8 mouse cellular contexts compared by ENCODE assay signal in the genomic region with DNA sequence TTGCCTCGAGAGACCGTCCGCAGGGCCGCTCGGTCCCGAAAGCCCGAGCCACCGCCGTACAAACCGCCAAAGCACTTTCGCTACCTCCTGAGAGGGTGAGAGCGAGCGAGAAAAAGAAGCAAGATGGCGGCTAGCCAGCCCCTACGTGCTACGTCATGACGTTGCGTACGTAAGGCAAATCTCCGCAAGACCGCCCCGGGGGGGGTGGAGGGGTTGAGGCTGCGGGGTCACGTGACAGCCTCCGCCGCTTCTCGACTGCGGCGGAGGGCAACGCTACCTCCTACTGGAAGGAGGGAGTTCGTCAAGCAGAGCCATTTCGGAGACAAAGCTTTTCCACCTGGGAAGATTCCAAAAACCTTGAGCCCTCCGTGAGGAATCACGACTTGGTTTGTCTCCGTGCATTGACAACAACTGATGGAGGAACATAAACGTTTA. TPM values are rescaled to one million over a fixed set of nuclear protein-coding genes. Genes with fewer than 3 reads are reported as not detected.
A peak's percentile ranks its signal among the peaks of the same experiment; 100 is the strongest.
DNase-seq lines count a peak whose midpoint lies in the region; ATAC-seq and TF ChIP-seq lines count a peak whose summit lies in the region.

A gene (minus strand): TSS at position 156 of the 435 bp plus-strand sequence.

- peak; percentile 97 for ATAC-seq in forebrain, embryonic 12.5 days (ENCODE audit: low FRiP score)
- ATAC-seq in heart, postnatal 0 days (ENCODE audit: insufficient read depth, low read depth), result peak; percentile 96
- peak; percentile 96 for ATAC-seq in liver, embryonic 16.5 days (ENCODE audit: low read depth)
- peak; percentile 98 for ATAC-seq in neural tube, embryonic 13.5 days (ENCODE audit: low read depth)

- H3K4me2 ChIP-seq in forebrain, embryonic 12.5 days, result peak within 1 kb of the TSS; percentile 79
- H3K4me2 ChIP-seq in heart, postnatal 0 days (ENCODE audit: low read depth, low read length), result peak within 1 kb of the TSS; percentile 84
- peak within 1 kb of the TSS; percentile 85 for H3K4me2 ChIP-seq in liver, embryonic 16.5 days (ENCODE audit: low read depth, low read length)
- H3K4me2 ChIP-seq in neural tube, embryonic 13.5 days, result peak within 1 kb of the TSS; percentile 95

- no peak for TF ChIP-seq CTCF in E14TG2a.4 (conservative IDR thresholded peaks at IDR 0.05; ENCODE audit: low read length)
- peak; percentile 61 for TF ChIP-seq CTCF in heart, postnatal 0 days (IDR thresholded peaks at IDR 0.05; ENCODE audit: low read depth)
- no peak for TF ChIP-seq CTCF in testis, adult 2 months (IDR thresholded peaks at IDR 0.05; ENCODE audit: control insufficient read depth, insufficient read depth, insufficient replicate concordance, low read depth, low read length)

- H3K36me3 ChIP-seq in E14TG2a.4 (ENCODE audit: insufficient read depth, low read length), result peaks cover 21% of the 10 kb centered on the region; the same call in 1 of the 2 replicates
- no peaks in the 10 kb centered on the region for H3K36me3 ChIP-seq in forebrain, embryonic 12.5 days (replicated peaks)
- H3K36me3 ChIP-seq in heart, postnatal 0 days (replicated peaks; ENCODE audit: control insufficient read depth, insufficient read depth, low read length), result no peaks in the 10 kb centered on the region
- no peaks in the 10 kb centered on the region for H3K36me3 ChIP-seq in liver, embryonic 16.5 days (ENCODE audit: control insufficient read depth, insufficient read depth)
- no peaks in the 10 kb centered on the region for H3K36me3 ChIP-seq in neural tube, embryonic 13.5 days
- no peaks in the 10 kb centered on the region for H3K36me3 ChIP-seq in testis, adult 2 months (ENCODE audit: control insufficient read depth, insufficient read depth, low read length)

- peak; percentile 96 for DNase-seq in c-Kit-positive CD71-positive TER-119-positive erythroid progenitor cells, embryonic 14.5 days (ENCODE audit: low spot score)
- peak; percentile 99 for DNase-seq in heart, postnatal 0 days (ENCODE audit: low spot score)
- DNase-seq in kidney, postnatal 4 days, result peak; percentile 100

- H3K4me3 ChIP-seq in E14TG2a.4 (replicated peaks; ENCODE audit: low read length), result peak within 1 kb of the TSS; percentile 98
- H3K4me3 ChIP-seq in forebrain, embryonic 12.5 days (replicated peaks), result peak within 1 kb of the TSS; percentile 98
- peak within 1 kb of the TSS; percentile 93 for H3K4me3 ChIP-seq in heart, postnatal 0 days (ENCODE audit: low read depth, low read length)
- peak within 1 kb of the TSS; percentile 96 for H3K4me3 ChIP-seq in liver, embryonic 16.5 days (ENCODE audit: low read depth, low read length)
- peak within 1 kb of the TSS; percentile 86 for H3K4me3 ChIP-seq in neural tube, embryonic 13.5 days
- peak within 1 kb of the TSS; percentile 93 for H3K4me3 ChIP-seq in testis, adult 2 months (ENCODE audit: control insufficient read depth, low read depth, low read length)

- H3K9ac ChIP-seq in forebrain, embryonic 12.5 days, result peak within 1 kb of the TSS; percentile 99
- peak within 1 kb of the TSS; percentile 95 for H3K9ac ChIP-seq in heart, postnatal 0 days (replicated peaks; ENCODE audit: low read depth, low read length)
- H3K9ac ChIP-seq in liver, embryonic 16.5 days (ENCODE audit: low read depth, low read length), result peak within 1 kb of the TSS; percentile 97
- peak within 1 kb of the TSS; percentile 98 for H3K9ac ChIP-seq in neural tube, embryonic 13.5 days

- TF ChIP-seq POLR2A in testis, adult 2 months (IDR thresholded peaks at IDR 0.05; ENCODE audit: control insufficient read depth, low read depth, low read length), result peak; percentile 99

- TF ChIP-seq EP300 in heart, postnatal 0 days (IDR thresholded peaks at IDR 0.05; ENCODE audit: low read depth), result peak; percentile 83; the same call in 1 of the 2 replicates

- H3K27ac ChIP-seq in forebrain, embryonic 12.5 days, result peak within 1 kb of the TSS; percentile 98
- H3K27ac ChIP-seq in heart, postnatal 0 days (ENCODE audit: low read depth), result peak within 1 kb of the TSS; percentile 96
- H3K27ac ChIP-seq in liver, embryonic 16.5 days (ENCODE audit: low read length), result peak within 1 kb of the TSS; percentile 97
- peak within 1 kb of the TSS; percentile 98 for H3K27ac ChIP-seq in neural tube, embryonic 13.5 days (replicated peaks)
- peak within 1 kb of the TSS; percentile 93 for H3K27ac ChIP-seq in testis, adult 2 months (ENCODE audit: control insufficient read depth, insufficient read depth, low read depth, low read length)

- no peaks in the 10 kb centered on the region for H3K9me3 ChIP-seq in E14TG2a.4 (ENCODE audit: low read length)
- no peaks in the 10 kb centered on the region for H3K9me3 ChIP-seq in forebrain, embryonic 12.5 days
- no peaks in the 10 kb centered on the region for H3K9me3 ChIP-seq in heart, postnatal 0 days (replicated peaks; ENCODE audit: control insufficient read depth, low read length)
- H3K9me3 ChIP-seq in liver, embryonic 16.5 days (replicated peaks; ENCODE audit: control insufficient read depth, low read length), result no peaks in the 10 kb centered on the region
- H3K9me3 ChIP-seq in neural tube, embryonic 13.5 days, result no peaks in the 10 kb centered on the region

- 0 out of 2 replicates have a peak, but pooled peaks cover 5% of the 10 kb centered on the region for H3K27me3 ChIP-seq in E14TG2a.4 (ENCODE audit: insufficient read depth, low read length)
- no peaks in the 10 kb centered on the region for H3K27me3 ChIP-seq in forebrain, embryonic 12.5 days
- H3K27me3 ChIP-seq in heart, postnatal 0 days (ENCODE audit: control insufficient read depth, insufficient read depth, low read length), result no peaks in the 10 kb centered on the region
- no peaks in the 10 kb centered on the region for H3K27me3 ChIP-seq in liver, embryonic 16.5 days (ENCODE audit: control insufficient read depth, insufficient read depth, low read depth, low read length)
- H3K27me3 ChIP-seq in neural tube, embryonic 13.5 days, result no peaks in the 10 kb centered on the region
- H3K27me3 ChIP-seq in testis, adult 2 months (ENCODE audit: control insufficient read depth, insufficient read depth, low read length), result no peaks in the 10 kb centered on the region

- H3K4me1 ChIP-seq in E14TG2a.4 (replicated peaks; ENCODE audit: low read depth, low read length), result peaks cover 38% of the 10 kb centered on the region
- H3K4me1 ChIP-seq in forebrain, embryonic 12.5 days, result peaks cover 30% of the 10 kb centered on the region
- H3K4me1 ChIP-seq in heart, postnatal 0 days (ENCODE audit: control insufficient read depth, insufficient read depth), result peaks cover 18% of the 10 kb centered on the region
- peaks cover 16% of the 10 kb centered on the region for H3K4me1 ChIP-seq in liver, embryonic 16.5 days (ENCODE audit: control insufficient read depth, low read depth, low read length)
- peaks cover 32% of the 10 kb centered on the region for H3K4me1 ChIP-seq in neural tube, embryonic 13.5 days (replicated peaks)
- H3K4me1 ChIP-seq in testis, adult 2 months (ENCODE audit: control insufficient read depth, insufficient read depth, low read length), result peaks cover 3% of the 10 kb centered on the region; the same call in 1 of the 2 replicates

- WGBS in forebrain, embryonic 12.5 days, result under 1% methylated on average over 36 of the region's 36 CpGs
- WGBS in heart, postnatal 0 days, result under 1% methylated on average over 36 of the region's 36 CpGs
- WGBS in liver, embryonic 16.5 days (ENCODE audit: insufficient replicate concordance), result under 1% methylated on average over 36 of the region's 36 CpGs
- under 1% methylated on average over 36 of the region's 36 CpGs for WGBS in neural tube, embryonic 13.5 days

RNA-seq across cellular contexts. Expression of the gene that starts here (rescaled TPM):
- polyA plus RNA-seq in forebrain, embryonic 12.5 days (2016; fragmentation: Nextera tagmentation; extraction: Ambion mirVana), result 162 and 169 TPM in 2 replicates
- 35.7 and 54.6 TPM in 2 replicates for total RNA-seq in heart, postnatal 0 days (2014; rRNA removed; ENCODE audit: low replicate concordance)
- 55.9 and 56.5 TPM in 2 replicates for polyA plus RNA-seq in heart, postnatal 0 days (2015; fragmentation: Nextera tagmentation; extraction: Ambion mirVana)
- polyA plus RNA-seq in liver, embryonic 16.5 days (2015; fragmentation: Nextera tagmentation; extraction: Ambion mirVana), result 28.2 and 33.8 TPM in 2 replicates
- 149 and 164 TPM in 2 replicates for polyA plus RNA-seq in neural tube, embryonic 13.5 days (2015; fragmentation: Nextera tagmentation; extraction: Ambion mirVana)
- polyA plus RNA-seq in testis, adult 2 months (2012; rRNA removed), result 17.2 and 21.8 TPM in 2 replicates

Comparison
In these comparisons a context has a peak if more than half of its experiments do, and no peak if none do; other contexts are left out.
1. Peak in every context shown above with its lines: DNase-seq, ATAC-seq, H3K4me3 ChIP-seq and H3K27ac ChIP-seq.